Mouse (Mus musculus) megakaryocyte, embryonic 14.5 days (primary cell): ENCODE data around the gene D830030K20Rik. TPM values are rescaled to one million over a fixed set of nuclear protein-coding genes. Genes with fewer than 3 reads are reported as not detected.
"Not testable (repeated sequence)": the region's sequence is repeated elsewhere in the genome, so short reads cannot be mapped to it uniquely, and the experiment has no call there.

ENCODE experiments used
- H3K27me3 ChIP-seq: replicated peaks from 2 replicates; pipeline ENCODE3; 2012; ENCODE audit warnings: inconsistent platforms
- H3K36me3 ChIP-seq: replicated peaks from 2 replicates; pipeline ENCODE3; 2012; ENCODE audit warnings: low read length, inconsistent platforms, mixed read lengths
- H3K4me1 ChIP-seq: 2 replicates; pipeline ENCODE4 v1.6.1; 2012; ENCODE audit warnings: inconsistent platforms
- H3K4me3 ChIP-seq: replicated peaks from 2 replicates; pipeline ENCODE3; 2012; ENCODE audit warnings: moderate library complexity, mild to moderate bottlenecking, inconsistent platforms
- H3K9me3 ChIP-seq: 2 replicates; pipeline ENCODE4 v1.6.1; 2012; ENCODE audit warnings: inconsistent platforms
- polyA plus RNA-seq: library from polyadenylated mRNA; stranded (reverse); fragments of >175 nt; gene quantifications from 2 replicates; pipeline ENCODE4 v1.2.3, GENCODE M21; 2012; ENCODE audit warnings: low replicate concordance; ENCODE audit not compliant: insufficient read depth

The D830030K20Rik gene
- 0.41 TPM in 1 of 2 replicates, not detected in the other for polyA plus RNA-seq

GRCm38 (mm10) chr14:3208272-3209152 lies at the start of gene D830030K20Rik:
TSS of gene D830030K20Rik (plus strand) at chr14:3208488.
- H3K4me3 ChIP-seq, H3K4me1 ChIP-seq, H3K27me3 ChIP-seq, H3K9me3 ChIP-seq, H3K36me3 ChIP-seq: not testable (repeated sequence)

- H3K4me1 ChIP-seq, H3K36me3 ChIP-seq, H3K9me3 ChIP-seq, H3K4me3 ChIP-seq, H3K27me3 ChIP-seq: not testable (repeated sequence)
Observed at GRCm38 (mm10) chr14:3187955-3188354, 20.3 kb upstream of the D830030K20Rik start, which contains the start of gene Gm5795. TSS of gene Gm5795 (plus strand) at chr14:3188255.

- not testable (repeated sequence) for H3K9me3 ChIP-seq, H3K4me1 ChIP-seq, H3K4me3 ChIP-seq, H3K27me3 ChIP-seq, H3K36me3 ChIP-seq
Observed at GRCm38 (mm10) chr14:3209367-3209766, 1.1 kb downstream of the D830030K20Rik start.

- not testable (repeated sequence) for H3K27me3 ChIP-seq, H3K4me3 ChIP-seq, H3K9me3 ChIP-seq, H3K36me3 ChIP-seq, H3K4me1 ChIP-seq
Observed at GRCm38 (mm10) chr14:3262531-3262930, 54.2 kb downstream of the D830030K20Rik start.

Other genes starting within 250 kb of the D830030K20Rik start
- not detected in 2 replicates for gene Gm2888, start 178.5 kb upstream of the D830030K20Rik start, polyA plus RNA-seq
- gene Gm2897, start 159.2 kb upstream of the D830030K20Rik start, polyA plus RNA-seq = not detected in 2 replicates
- gene Gm10340, start 74.5 kb upstream of the D830030K20Rik start, polyA plus RNA-seq = not detected in 2 replicates
- 0.06 TPM in 1 of 2 replicates, not detected in the other for gene Gm5795, start 20.2 kb upstream of the D830030K20Rik start, polyA plus RNA-seq
- not detected in 2 replicates for gene Gm2956, start 124.1 kb downstream of the D830030K20Rik start, polyA plus RNA-seq
- gene Gm10413, start 186.6 kb downstream of the D830030K20Rik start, polyA plus RNA-seq = not detected in 2 replicates
- not detected in 2 replicates for gene Gm10409, start 204.1 kb downstream of the D830030K20Rik start, polyA plus RNA-seq
- gene Gm3005, start 219.6 kb downstream of the D830030K20Rik start, polyA plus RNA-seq = not detected in 2 replicates
- not detected in 2 replicates for gene Gm10408, start 240.9 kb downstream of the D830030K20Rik start, polyA plus RNA-seq